25 mouse cellular contexts compared by ENCODE assay signal in genomic region chr11:44950319-44950718, GRCm38 (mm10).
DNase-seq lines count a peak whose midpoint lies in the region; TF ChIP-seq lines count a peak whose summit lies in the region.
"Had no signal": no experiment of that assay in that cellular context is flagged by ENCODE, and none has a peak within 500 bp of the region (broad histone marks: within the 10 kb centered on the region; RNA-seq: fewer than 3 reads in every experiment).

No protein-coding gene starts in this region.

- no peaks in the 10 kb centered on the region for H3K36me3 ChIP-seq in spleen, adult 2 months (ENCODE audit: control insufficient read depth, insufficient read depth, low read length)
- no peaks in the 10 kb centered on the region for H3K36me3 ChIP-seq in forebrain, embryonic 10.5 days (replicated peaks)
- H3K36me3 ChIP-seq: embryonic facial prominence, embryonic 15.5 days; forebrain, embryonic 15.5 days; G1E; heart, embryonic 13.5 days; hindbrain, embryonic 12.5 days; limb, embryonic 15.5 days; liver, embryonic 15.5 days; midbrain, embryonic 12.5 days; neural tube, embryonic 13.5 days; stomach, embryonic 15.5 days had no signal

- DNase-seq in A20 (ENCODE audit: low read depth, low spot score), result peak; percentile 79
- DNase-seq in B cell, adult 2 months, result peak; percentile 75 to 81
- DNase-seq in induced T-regulatory cell, adult 2 months (ENCODE audit: low read depth), result peak; percentile 1
- peak; percentile 70 to 91 for DNase-seq in spleen, adult 2 months (ENCODE audit: low read depth in 1 of 2, low spot score in 2 of 2)
- no peak for DNase-seq in forebrain, embryonic 10.5 days (ENCODE audit: extremely low spot score, low spot score)
- DNase-seq in gastrocnemius, postnatal 4 days (ENCODE audit: low spot score in 2 of 2), result no peak
- no peak for DNase-seq in thymus, postnatal 10 days (ENCODE audit: low spot score in 2 of 2)
- DNase-seq: adrenal gland, adult 8-10 months; cerebellum, adult 9-10 months; gastrocnemius, postnatal 14 days; kidney, adult 11 months; kidney, postnatal 4 days; thymus, postnatal 36 days had no signal

- peak overlapping the region; percentile 92 for H3K27ac ChIP-seq in spleen, adult 2 months (ENCODE audit: insufficient read depth, low read length)
- no peak overlapping the region for H3K27ac ChIP-seq in forebrain, embryonic 10.5 days
- H3K27ac ChIP-seq: embryonic facial prominence, embryonic 15.5 days; forebrain, embryonic 15.5 days; heart, adult 2 months; heart, embryonic 13.5 days; hindbrain, embryonic 12.5 days; left cerebral cortex, adult 2 months; limb, embryonic 15.5 days; liver, embryonic 15.5 days; midbrain, embryonic 12.5 days; neural tube, embryonic 13.5 days; stomach, embryonic 15.5 days had no signal

- H3K4me3 ChIP-seq in spleen, adult 2 months (ENCODE audit: extremely low read depth, insufficient read depth, insufficient read length), result no peak overlapping the region
- no peak overlapping the region for H3K4me3 ChIP-seq in forebrain, embryonic 10.5 days
- H3K4me3 ChIP-seq: embryonic facial prominence, embryonic 15.5 days; forebrain, embryonic 15.5 days; heart, adult 2 months; heart, embryonic 13.5 days; hindbrain, embryonic 12.5 days; left cerebral cortex, adult 2 months; limb, embryonic 15.5 days; liver, embryonic 15.5 days; midbrain, embryonic 12.5 days; neural tube, embryonic 13.5 days; stomach, embryonic 15.5 days had no signal

- peaks cover 8% of the 10 kb centered on the region for H3K4me1 ChIP-seq in spleen, adult 2 months (ENCODE audit: control insufficient read depth, insufficient read depth, insufficient read length)
- H3K4me1 ChIP-seq in forebrain, embryonic 10.5 days, result no peaks in the 10 kb centered on the region
- H3K4me1 ChIP-seq: forebrain, embryonic 15.5 days; heart, embryonic 13.5 days; liver, embryonic 15.5 days; midbrain, embryonic 12.5 days had no signal

- TF ChIP-seq CTCF in spleen, adult 2 months (IDR thresholded peaks at IDR 0.05; ENCODE audit: extremely low read depth, insufficient read depth, insufficient read length, insufficient replicate concordance), result no peak

- 40% methylated on average over 9 of the region's 9 CpGs for WGBS in spleen, adult 2 months
- 93% methylated on average over 9 of the region's 9 CpGs for WGBS in forebrain, embryonic 10.5 days

- no peaks in the 10 kb centered on the region for H3K9me3 ChIP-seq in forebrain, embryonic 10.5 days
- H3K9me3 ChIP-seq: embryonic facial prominence, embryonic 15.5 days; forebrain, embryonic 15.5 days; G1E; heart, embryonic 13.5 days; hindbrain, embryonic 12.5 days; limb, embryonic 15.5 days; liver, embryonic 15.5 days; midbrain, embryonic 12.5 days; neural tube, embryonic 13.5 days; stomach, embryonic 15.5 days had no signal

- TF ChIP-seq POLR2A in spleen, adult 2 months (IDR thresholded peaks at IDR 0.05; ENCODE audit: low read depth, low read length), result no peak; the same call in 1 of the 2 replicates

- H3K27me3 ChIP-seq in spleen, adult 2 months (ENCODE audit: control insufficient read depth, insufficient read depth, low read length), result no peaks in the 10 kb centered on the region
- H3K27me3 ChIP-seq in forebrain, embryonic 10.5 days (ENCODE audit: poor library complexity, severe bottlenecking), result no peaks in the 10 kb centered on the region
- H3K27me3 ChIP-seq: embryonic facial prominence, embryonic 15.5 days; forebrain, embryonic 15.5 days; heart, embryonic 13.5 days; hindbrain, embryonic 12.5 days; limb, embryonic 15.5 days; liver, embryonic 15.5 days; midbrain, embryonic 12.5 days; neural tube, embryonic 13.5 days; stomach, embryonic 15.5 days had no signal

Comparison
In these comparisons a context has a peak if more than half of its experiments do, and no peak if none do; other contexts are left out.
1. DNase-seq: peak in A20 (single experiment), B cell, adult 2 months (2 of 2), induced T-regulatory cell, adult 2 months (single experiment) and spleen, adult 2 months (2 of 2); none in forebrain, embryonic 10.5 days (single experiment), gastrocnemius, postnatal 4 days (0 of 2) and thymus, postnatal 10 days (0 of 2).